In genomic region chr1:143739361-143740350, GRCm38 (mm10) we compare ENCODE assay signal across 8 mouse cellular contexts. TPM values are rescaled to one million over a fixed set of nuclear protein-coding genes. Genes with fewer than 3 reads are reported as not detected.
DNase-seq lines count a peak whose midpoint lies in the region; ATAC-seq lines count a peak whose summit lies in the region.

No protein-coding gene starts in this region.

- WGBS in heart, embryonic 14.5 days, result under 1% methylated on average over 60 of the region's 71 CpGs
- under 1% methylated on average over 70 of the region's 71 CpGs for WGBS in liver, embryonic 13.5 days (ENCODE audit: insufficient replicate concordance)
- WGBS in stomach, embryonic 16.5 days, result under 1% methylated on average over 70 of the region's 71 CpGs

- H3K9ac ChIP-seq in heart, embryonic 14.5 days (ENCODE audit: low read length), result peak overlapping the region; percentile 85
- H3K9ac ChIP-seq in liver, embryonic 13.5 days, result peak overlapping the region; percentile 85
- peak overlapping the region; percentile 84 for H3K9ac ChIP-seq in stomach, embryonic 16.5 days (ENCODE audit: low read length)

- peak; percentile 95 for DNase-seq in CD4-positive, CD25-positive, alpha-beta regulatory T cell, adult 2 months (ENCODE audit: low read depth, low spot score)
- peak; percentile 76 for DNase-seq in c-Kit-negative CD71-positive TER-119-positive erythroid progenitor cells, embryonic 14.5 days (ENCODE audit: low read depth, low spot score)
- peak; percentile 54 for DNase-seq in fibroblast of lung, adult 2 months (ENCODE audit: low read depth)
- peak; percentile 94 for DNase-seq in kidney, postnatal 14 days
- DNase-seq in liver, embryonic 13.5 days, result peak; percentile 71
- DNase-seq in neural tube, embryonic 10.5 days (ENCODE audit: extremely low spot score, low spot score), result peak; percentile 85

- peaks cover 29% of the 10 kb centered on the region for H3K36me3 ChIP-seq in heart, embryonic 14.5 days (ENCODE audit: control insufficient read depth, insufficient read depth, low read length)
- peaks cover 15% of the 10 kb centered on the region for H3K36me3 ChIP-seq in liver, embryonic 13.5 days
- H3K36me3 ChIP-seq in stomach, embryonic 16.5 days (ENCODE audit: control insufficient read depth, insufficient read depth, low read length), result 0 out of 2 replicates have a peak, but pooled peaks cover 6% of the 10 kb centered on the region

- peak; percentile 87 for ATAC-seq in heart, embryonic 14.5 days (ENCODE audit: insufficient number of reproducible peaks, insufficient read depth, low FRiP score, low read depth)
- ATAC-seq in liver, embryonic 13.5 days (ENCODE audit: low read depth), result peak; percentile 93
- peak; percentile 96 for ATAC-seq in stomach, embryonic 16.5 days (ENCODE audit: insufficient read depth, low FRiP score)

- peaks cover 0 to 2% of the 10 kb centered on the region in 2 experiments; a peak in 1 of 4 replicates for H3K4me1 ChIP-seq in heart, embryonic 14.5 days (ENCODE audit: control insufficient read depth in 2 of 2, insufficient read depth in 2 of 2, low read length in 2 of 2)
- H3K4me1 ChIP-seq in liver, embryonic 13.5 days (replicated peaks), result peaks cover 31% of the 10 kb centered on the region
- peaks cover 6% of the 10 kb centered on the region for H3K4me1 ChIP-seq in stomach, embryonic 16.5 days (ENCODE audit: control insufficient read depth, insufficient read depth, low read length)

- no peaks in the 10 kb centered on the region for H3K27me3 ChIP-seq in heart, embryonic 14.5 days (ENCODE audit: control insufficient read depth, insufficient read depth, low read length)
- H3K27me3 ChIP-seq in liver, embryonic 13.5 days, result no peaks in the 10 kb centered on the region
- no peaks in the 10 kb centered on the region for H3K27me3 ChIP-seq in stomach, embryonic 16.5 days (ENCODE audit: control insufficient read depth, insufficient read depth, low read length)

- H3K9me3 ChIP-seq in heart, embryonic 14.5 days (ENCODE audit: control insufficient read depth, low read length), result no peaks in the 10 kb centered on the region
- H3K9me3 ChIP-seq in liver, embryonic 13.5 days (replicated peaks), result no peaks in the 10 kb centered on the region
- no peaks in the 10 kb centered on the region for H3K9me3 ChIP-seq in stomach, embryonic 16.5 days (replicated peaks; ENCODE audit: control insufficient read depth, low read length)

- peak overlapping the region; percentile 90 for H3K4me2 ChIP-seq in heart, embryonic 14.5 days (ENCODE audit: low read length)
- peak overlapping the region; percentile 89 for H3K4me2 ChIP-seq in liver, embryonic 13.5 days
- peak overlapping the region; percentile 96 for H3K4me2 ChIP-seq in stomach, embryonic 16.5 days (ENCODE audit: low read depth, low read length)

- H3K27ac ChIP-seq in heart, embryonic 14.5 days (replicated peaks in 1 of 2; ENCODE audit: control insufficient read depth in 1 of 2, insufficient read depth in 1 of 2, low read depth in 2 of 2, low read length in 2 of 2), result peak overlapping the region; percentile 65 to 86; a peak in 3 of 4 replicates
- peak overlapping the region; percentile 90 for H3K27ac ChIP-seq in liver, embryonic 13.5 days
- peak overlapping the region; percentile 84 for H3K27ac ChIP-seq in stomach, embryonic 16.5 days (ENCODE audit: low read length)

- H3K4me3 ChIP-seq in heart, embryonic 14.5 days (ENCODE audit: control insufficient read depth in 1 of 2, insufficient read depth in 1 of 2, low read depth in 1 of 2, low read length in 2 of 2), result peak overlapping the region; percentile 80 to 87
- peak overlapping the region; percentile 83 for H3K4me3 ChIP-seq in liver, embryonic 13.5 days (replicated peaks)
- peak overlapping the region; percentile 89 for H3K4me3 ChIP-seq in stomach, embryonic 16.5 days (replicated peaks; ENCODE audit: low read length)

RNA-seq across cellular contexts. Expression of gene Glrx2, which starts 23.5 kb away (rescaled TPM):
- polyA plus RNA-seq in heart, embryonic 14.5 days (2014; fragmentation: Nextera tagmentation; extraction: Ambion mirVana), result 82.1 and 83.9 TPM in 2 replicates
- polyA plus RNA-seq in liver, embryonic 13.5 days (2015; fragmentation: Nextera tagmentation; extraction: Ambion mirVana), result 72.3 and 82.8 TPM in 2 replicates
- polyA plus RNA-seq in stomach, embryonic 16.5 days (2015; fragmentation: Nextera tagmentation; extraction: Ambion mirVana), result 85.2 and 97.9 TPM in 2 replicates

RNA-seq across cellular contexts. Expression of gene Cdc73, which starts 37.0 kb away (rescaled TPM):
- polyA plus RNA-seq in heart, embryonic 14.5 days (2014; fragmentation: Nextera tagmentation; extraction: Ambion mirVana), result 16.9 and 17.3 TPM in 2 replicates
- 14.7 and 19.0 TPM in 2 replicates for polyA plus RNA-seq in liver, embryonic 13.5 days (2015; fragmentation: Nextera tagmentation; extraction: Ambion mirVana)
- 7.3 and 11.4 TPM in 2 replicates for polyA plus RNA-seq in stomach, embryonic 16.5 days (2015; fragmentation: Nextera tagmentation; extraction: Ambion mirVana)

RNA-seq across cellular contexts. Expression of gene Trove2, which starts 37.2 kb away (rescaled TPM):
- 14.5 and 16.3 TPM in 2 replicates for polyA plus RNA-seq in heart, embryonic 14.5 days (2014; fragmentation: Nextera tagmentation; extraction: Ambion mirVana)
- polyA plus RNA-seq in liver, embryonic 13.5 days (2015; fragmentation: Nextera tagmentation; extraction: Ambion mirVana), result 1.9 and 2.9 TPM in 2 replicates
- polyA plus RNA-seq in stomach, embryonic 16.5 days (2015; fragmentation: Nextera tagmentation; extraction: Ambion mirVana), result 16.2 and 17.5 TPM in 2 replicates

RNA-seq across cellular contexts. Expression of gene Uchl5, which starts 37.4 kb away (rescaled TPM):
- 44.7 and 45.8 TPM in 2 replicates for polyA plus RNA-seq in heart, embryonic 14.5 days (2014; fragmentation: Nextera tagmentation; extraction: Ambion mirVana)
- 106 and 118 TPM in 2 replicates for polyA plus RNA-seq in liver, embryonic 13.5 days (2015; fragmentation: Nextera tagmentation; extraction: Ambion mirVana)
- 101 and 105 TPM in 2 replicates for polyA plus RNA-seq in stomach, embryonic 16.5 days (2015; fragmentation: Nextera tagmentation; extraction: Ambion mirVana)

Comparison
In these comparisons a context has a peak if more than half of its experiments do, and no peak if none do; other contexts are left out.
1. Peak in every context shown above with its lines: DNase-seq, ATAC-seq, H3K4me3 ChIP-seq and H3K27ac ChIP-seq.